Mouse (Mus musculus) E14TG2a.4 (cell line): ENCODE measurements at regions not wholly inside any gene's neighbourhood (a gene's known extent, or its start where the extent isn't known, plus 50 kb on each side); places are given as distances from the start of the nearest gene placed in this dataset.

Experiments
- H3K27me3 ChIP-seq: 2 replicates; pipeline ENCODE4 v1.6.1; 2014; ENCODE audit warnings: low read length, control low read depth; ENCODE audit not compliant: insufficient read depth
- H3K36me3 ChIP-seq: 2 replicates; pipeline ENCODE4 v1.6.1; 2014; ENCODE audit warnings: low read length, control low read depth; ENCODE audit not compliant: insufficient read depth
- H3K4me1 ChIP-seq: replicated peaks from 2 replicates; pipeline ENCODE4 v1.6.1; 2014; ENCODE audit warnings: low read depth, low read length, control low read depth
- H3K4me3 ChIP-seq: replicated peaks from 2 replicates; pipeline ENCODE4 v1.5.1; 2014; ENCODE audit warnings: mild to moderate bottlenecking, low read length
- H3K9me3 ChIP-seq: 2 replicates; pipeline ENCODE4 v1.6.1; 2014; ENCODE audit warnings: low read length, control low read depth
- CTCF ChIP-seq: conservative IDR thresholded peaks from 2 replicates; pipeline ENCODE4 v1.5.1; 2014; ENCODE audit warnings: low read length
- NANOG ChIP-seq: IDR thresholded peaks from 2 replicates; pipeline ENCODE4 v1.6.1; 2014; ENCODE audit warnings: borderline replicate concordance, low read length, mixed read lengths
- POU5F1 ChIP-seq: IDR thresholded peaks from 2 replicates; pipeline ENCODE4 v1.6.1; 2014; ENCODE audit warnings: low read length, borderline replicate concordance

DNA sequence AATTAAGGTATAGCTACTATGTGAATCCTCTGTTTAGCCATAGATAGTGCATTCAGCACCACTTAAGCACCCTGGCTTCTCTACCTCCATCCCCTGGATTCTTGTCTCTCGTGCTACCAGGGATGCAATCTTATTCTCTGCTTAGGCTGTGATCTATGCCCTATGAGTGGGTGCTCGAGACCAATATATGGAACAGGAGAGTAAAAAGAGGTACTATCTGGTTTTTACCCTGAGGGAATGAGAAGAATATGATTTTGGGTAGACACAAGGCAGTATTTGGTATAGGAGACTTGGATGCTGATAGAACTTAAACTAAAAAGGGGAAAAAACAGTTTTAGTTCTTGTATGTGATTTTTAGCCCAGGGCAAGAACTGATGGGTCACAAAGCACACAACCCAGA lies 162.8 kb downstream of the Olfr164 start:
- no peak overlapping the region for H3K4me3 ChIP-seq
- H3K36me3 ChIP-seq = no peaks in the 10 kb centered on the region
- H3K27me3 ChIP-seq = no peaks in the 10 kb centered on the region
- no peaks in the 10 kb centered on the region for H3K9me3 ChIP-seq
- peaks cover 2% of the 10 kb centered on the region; the same call in 1 of the 2 replicates for H3K4me1 ChIP-seq
- no peak for TF ChIP-seq POU5F1
- TF ChIP-seq CTCF = no peak
- no peak for TF ChIP-seq NANOG

DNA sequence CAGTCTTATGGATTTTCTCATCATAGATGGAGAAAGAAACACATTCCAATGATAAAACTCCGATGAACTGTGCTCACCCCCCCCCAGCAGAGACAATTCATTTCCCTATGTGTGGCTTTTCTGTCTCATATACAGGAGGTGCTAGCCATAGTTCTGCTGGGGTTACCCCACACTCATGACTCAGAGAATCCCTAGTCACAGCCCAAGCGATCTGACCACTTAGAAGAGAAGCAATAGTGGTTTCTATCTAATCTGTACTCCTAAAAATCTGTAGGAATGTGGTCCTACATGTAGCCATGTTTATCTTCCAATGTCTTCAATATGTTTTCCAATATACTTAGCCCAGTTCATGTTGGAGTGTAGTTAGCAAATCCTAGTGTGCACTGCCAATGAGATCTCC lies 163.3 kb downstream of the Olfr164 start:
- H3K9me3 ChIP-seq = no peaks in the 10 kb centered on the region
- H3K4me3 ChIP-seq = no peak overlapping the region
- peaks cover 2% of the 10 kb centered on the region; the same call in 1 of the 2 replicates for H3K4me1 ChIP-seq
- no peak for TF ChIP-seq POU5F1
- no peak for TF ChIP-seq NANOG
- no peak for TF ChIP-seq CTCF
- H3K27me3 ChIP-seq = no peaks in the 10 kb centered on the region
- H3K36me3 ChIP-seq = no peaks in the 10 kb centered on the region

DNA sequence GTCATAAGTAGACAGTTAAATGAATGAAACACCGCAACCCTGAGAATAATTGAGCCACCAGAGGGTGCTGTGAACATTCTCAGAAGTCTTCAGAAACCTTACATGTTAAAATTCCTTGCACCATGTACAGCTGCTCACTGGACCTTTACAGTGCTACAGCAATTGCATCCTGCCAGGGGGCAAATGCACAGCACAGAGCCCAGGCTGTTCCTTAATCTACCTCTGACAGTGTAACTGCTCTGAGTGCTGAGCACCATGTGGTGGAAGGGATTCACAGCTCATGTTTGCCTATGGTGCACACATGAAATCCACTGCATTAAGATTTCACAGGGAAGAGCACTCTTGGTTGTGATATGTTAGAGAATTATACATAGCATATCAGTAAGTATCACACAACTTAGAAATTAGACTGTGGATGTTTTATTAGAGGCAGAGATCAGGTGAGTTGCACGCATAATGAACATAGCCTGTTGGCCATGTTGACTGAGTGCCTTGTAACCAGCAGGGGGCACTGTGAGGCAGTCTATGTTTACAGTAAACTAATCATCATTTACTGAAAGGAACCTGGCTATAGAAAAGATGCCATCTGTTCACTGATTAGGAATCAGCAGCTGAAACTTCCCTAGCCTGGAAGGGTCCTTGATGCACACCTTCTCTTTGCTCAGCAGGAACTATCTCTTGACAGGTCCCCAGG lies 167.4 kb downstream of the Olfr164 start:
- peaks cover 2% of the 10 kb centered on the region; the same call in 1 of the 2 replicates for H3K4me1 ChIP-seq
- no peaks in the 10 kb centered on the region for H3K27me3 ChIP-seq
- no peak overlapping the region for H3K4me3 ChIP-seq
- no peaks in the 10 kb centered on the region for H3K36me3 ChIP-seq
- H3K9me3 ChIP-seq = no peaks in the 10 kb centered on the region
- TF ChIP-seq POU5F1 = no peak
- peak; percentile 36 for TF ChIP-seq CTCF
